Mouse (Mus musculus) cerebellum, postnatal 14 days (tissue): ENCODE results near the gene Tekt5.
A peak's percentile ranks its signal among the peaks of the same experiment; 100 is the strongest.

ENCODE experiments used
- DNase-seq, 2 experiments: peaks; one replicate each; pipeline ENCODE4 v3.0.0; 2021; ENCODE audit warnings: mixed read lengths in 2 of 2

Tekt5 gene

GRCm38 (mm10) chr16:10394699-10395540 lies at the start of gene Tekt5:
Gene Tekt5, minus strand, starts transcription at chr16:10395490.
- DNase-seq = peak; percentile 56 to 64

GRCm38 (mm10) chr16:10443723-10444122 lies 48.4 kb upstream of the Tekt5 start:
- DNase-seq = no peak

GRCm38 (mm10) chr16:10441761-10442160 lies 46.5 kb upstream of the Tekt5 start:
- no peak for DNase-seq

GRCm38 (mm10) chr16:10441328-10441727 lies 46.0 kb upstream of the Tekt5 start:
- no peak for DNase-seq

- DNase-seq = no peak
Measured at GRCm38 (mm10) chr16:10438055-10438454, 42.8 kb upstream of the Tekt5 start.

GRCm38 (mm10) chr16:10436166-10436565 lies 40.9 kb upstream of the Tekt5 start:
- no peak for DNase-seq

GRCm38 (mm10) chr16:10433344-10433743 lies 38.1 kb upstream of the Tekt5 start:
- no peak for DNase-seq

GRCm38 (mm10) chr16:10432387-10432786 lies 37.1 kb upstream of the Tekt5 start:
- no peak for DNase-seq

- DNase-seq = no peak
Measured at GRCm38 (mm10) chr16:10431911-10432310, 36.6 kb upstream of the Tekt5 start.

- no peak for DNase-seq
Measured at GRCm38 (mm10) chr16:10420447-10421054, 25.3 kb upstream of the Tekt5 start.

- DNase-seq = no peak
Measured at GRCm38 (mm10) chr16:10417723-10418259, 22.5 kb upstream of the Tekt5 start.

GRCm38 (mm10) chr16:10416866-10417265 lies 21.6 kb upstream of the Tekt5 start:
- peak in 1 of 2 experiments; percentile 33 for DNase-seq

GRCm38 (mm10) chr16:10415976-10416375 lies 20.7 kb upstream of the Tekt5 start:
- peak; percentile 81 to 85 for DNase-seq

- peak; percentile 96 to 97 for DNase-seq
Measured at GRCm38 (mm10) chr16:10411764-10412746, 16.8 kb upstream of the Tekt5 start, which contains the start of gene Nubp1. Gene Nubp1, plus strand, starts transcription at chr16:10411948.

- peak; percentile 92 to 94 for DNase-seq
Measured at GRCm38 (mm10) chr16:10399160-10399559, 3.9 kb upstream of the Tekt5 start.

- no peak for DNase-seq
Measured at GRCm38 (mm10) chr16:10398755-10399154, 3.5 kb upstream of the Tekt5 start.

- no peak for DNase-seq
Measured at GRCm38 (mm10) chr16:10392587-10392986, 2.7 kb downstream of the Tekt5 start.

GRCm38 (mm10) chr16:10388634-10389365 lies 6.5 kb downstream of the Tekt5 start:
- no peak for DNase-seq

- no peak for DNase-seq
Measured at GRCm38 (mm10) chr16:10385261-10385660, 10.0 kb downstream of the Tekt5 start.

- no peak for DNase-seq
Measured at GRCm38 (mm10) chr16:10384544-10384943, 10.7 kb downstream of the Tekt5 start.

- no peak for DNase-seq
Measured at GRCm38 (mm10) chr16:10384060-10384497, 11.2 kb downstream of the Tekt5 start.

GRCm38 (mm10) chr16:10379531-10379930 lies 15.8 kb downstream of the Tekt5 start:
- no peak for DNase-seq
